Mouse (Mus musculus): Measurements from ENCODE around the gene Cyp2c69. TPM values are rescaled to one million over a fixed set of nuclear protein-coding genes. Genes with fewer than 3 reads are reported as not detected.

Gene Cyp2c69
- not detected in 2 replicates for polyA plus RNA-seq (2015; fragmentation: Nextera tagmentation; extraction: Ambion mirVana)

DNA sequence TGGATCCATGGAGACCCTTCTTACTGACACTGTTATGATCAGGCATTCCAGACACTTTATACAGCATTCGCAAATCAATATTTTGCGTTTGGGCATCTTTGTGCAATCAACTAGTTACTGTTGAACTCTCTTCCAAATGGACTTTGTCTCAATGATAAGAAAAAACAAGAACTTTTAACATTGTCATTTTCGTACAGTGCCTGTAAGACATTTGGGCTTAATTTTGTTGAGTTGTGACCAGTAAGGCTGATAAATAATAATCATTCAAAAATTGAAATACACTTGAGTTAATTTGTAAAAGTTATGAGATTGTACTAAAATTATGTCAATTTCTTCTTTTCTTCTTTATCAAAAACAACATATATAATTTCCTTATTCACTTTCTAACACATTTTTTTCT lies at the start of gene Cyp2c69:
Cyp2c69 (minus strand) TSS at position 101 of the 400 bp plus-strand sequence.

DNA sequence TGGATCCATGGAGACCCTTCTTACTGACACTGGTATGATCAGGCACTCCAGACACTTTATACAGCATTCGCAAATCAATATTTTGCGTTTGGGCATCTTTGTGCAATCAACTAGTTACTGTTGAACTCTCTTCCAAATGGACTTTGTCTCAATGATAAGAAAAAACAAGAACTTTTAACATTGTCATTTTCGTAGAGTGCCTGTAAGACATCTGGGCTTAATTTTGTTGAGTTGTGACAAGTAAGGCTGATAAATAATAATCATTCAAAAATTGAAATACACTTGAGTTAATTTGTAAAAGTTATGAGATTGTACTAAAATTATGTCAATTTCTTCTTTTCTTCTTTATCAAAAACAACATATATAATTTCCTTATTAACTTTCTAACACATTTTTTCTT lies 73.9 kb downstream of the Cyp2c69 start, which contains the start of gene Cyp2c40:
Cyp2c40 (minus strand) TSS at position 101 of the 400 bp plus-strand sequence.

Other genes with a start within 250 kb of the Cyp2c69 start
- gene Cyp2c67, start 237.7 kb downstream of the Cyp2c69 start, polyA plus RNA-seq (2015; fragmentation: Nextera tagmentation; extraction: Ambion mirVana), result not detected in 2 replicates
- gene Cyp2c68, start 145.7 kb downstream of the Cyp2c69 start, polyA plus RNA-seq (2015; fragmentation: Nextera tagmentation; extraction: Ambion mirVana), result 0.17 TPM in 1 of 2 replicates, not detected in the other
- 0.10 TPM in 1 of 2 replicates, not detected in the other for gene Cyp2c40, start 74.0 kb downstream of the Cyp2c69 start, polyA plus RNA-seq (2015; fragmentation: Nextera tagmentation; extraction: Ambion mirVana)
- gene Cyp2c37, start 105.6 kb upstream of the Cyp2c69 start, polyA plus RNA-seq (2015; fragmentation: Nextera tagmentation; extraction: Ambion mirVana), result not detected in 2 replicates
- not detected in 2 replicates for gene Cyp2c54, start 187.0 kb upstream of the Cyp2c69 start, polyA plus RNA-seq (2015; fragmentation: Nextera tagmentation; extraction: Ambion mirVana)
- not detected in 2 replicates for gene Cyp2c50, start 202.9 kb upstream of the Cyp2c69 start, polyA plus RNA-seq (2015; fragmentation: Nextera tagmentation; extraction: Ambion mirVana)